Mouse (Mus musculus) liver, embryonic 14.5 days (tissue): Measurements from ENCODE around the gene Apobec4.

Experiments
- CTCF ChIP-seq: IDR thresholded peaks from 2 replicates; pipeline ENCODE4 v1.5.1; 2016; ENCODE audit warnings: antibody characterized with exemption, low read depth, control low read depth
- EP300 ChIP-seq: IDR thresholded peaks from 2 replicates; pipeline ENCODE4 v1.6.1; 2016; ENCODE audit warnings: antibody characterized with exemption, low read depth

GRCm38 (mm10) chr1:152788121-152788660 lies 37.8 kb downstream of the Apobec4 start:
- TF ChIP-seq CTCF (no peak), EP300 (no peak)
